Mouse (Mus musculus) kidney, embryonic 16.5 days (tissue): ENCODE data around the gene Cc2d2b. TPM values are rescaled to one million over a fixed set of nuclear protein-coding genes. Genes with fewer than 3 reads are reported as not detected.

Source experiments
- ATAC-seq: fragments of 200-750 bp; cut with Nextera tagmentation; 2 replicates; pipeline ENCODE4 v1.8.0; 2017; ENCODE audit warnings: moderate TSS enrichment; ENCODE audit not compliant: low FRiP score, low TSS enrichment
- H3K27ac ChIP-seq: fragments of 300-500 bp; sonication (generic); 2 replicates; pipeline ENCODE4 v1.5.1; 2014; ENCODE audit warnings: low read length
- H3K27me3 ChIP-seq: fragments of 300-500 bp; sonication (generic); 2 replicates; pipeline ENCODE4 v1.6.1; 2014; ENCODE audit warnings: low read length, control low read depth, mixed read lengths; ENCODE audit not compliant: insufficient read depth
- H3K36me3 ChIP-seq: fragments of 300-500 bp; sonication (generic); 2 replicates; pipeline ENCODE4 v1.6.1; 2014; ENCODE audit warnings: low read length, control low read depth, mixed read lengths; ENCODE audit not compliant: insufficient read depth
- H3K4me1 ChIP-seq: fragments of 300-500 bp; sonication (generic); 2 replicates; pipeline ENCODE4 v1.6.1; 2014; ENCODE audit warnings: low read length, control low read depth, mixed read lengths; ENCODE audit not compliant: insufficient read depth
- H3K4me2 ChIP-seq: fragments of 300-500 bp; sonication (generic); replicated peaks from 2 replicates; pipeline ENCODE4 v1.6.1; 2014; ENCODE audit warnings: low read depth, low read length
- H3K4me3 ChIP-seq: fragments of 300-500 bp; sonication (generic); 2 replicates; pipeline ENCODE4 v1.5.1; 2014; ENCODE audit warnings: mild to moderate bottlenecking, low read length
- H3K9ac ChIP-seq: fragments of 300-500 bp; sonication (generic); replicated peaks from 2 replicates; pipeline ENCODE4 v1.6.1; 2014; ENCODE audit warnings: low read length
- H3K9me3 ChIP-seq: fragments of 300-500 bp; sonication (generic); 2 replicates; pipeline ENCODE4 v1.6.1; 2016; ENCODE audit warnings: low read length, control low read depth
- WGBS: fragments of 180-500 bp; shearing (Covaris S2); extraction: QIAGEN DNeasy Blood & Tissue Kit; methylation state at CpG from one replicate; pipeline ENCODE4 v1.1.7; 2014; 5-methylcytosine and 5-hydroxymethylcytosine counted together
- polyA plus RNA-seq: library from polyadenylated mRNA; unstranded; fragments of >200 nt; fragmentation: Nextera tagmentation; extraction: Ambion mirVana; gene quantifications from 2 replicates; pipeline ENCODE4 v1.2.1, GENCODE M21; 2015

The Cc2d2b gene
- polyA plus RNA-seq, 1 experiment from 2014 or later: 0.04 TPM

DNA sequence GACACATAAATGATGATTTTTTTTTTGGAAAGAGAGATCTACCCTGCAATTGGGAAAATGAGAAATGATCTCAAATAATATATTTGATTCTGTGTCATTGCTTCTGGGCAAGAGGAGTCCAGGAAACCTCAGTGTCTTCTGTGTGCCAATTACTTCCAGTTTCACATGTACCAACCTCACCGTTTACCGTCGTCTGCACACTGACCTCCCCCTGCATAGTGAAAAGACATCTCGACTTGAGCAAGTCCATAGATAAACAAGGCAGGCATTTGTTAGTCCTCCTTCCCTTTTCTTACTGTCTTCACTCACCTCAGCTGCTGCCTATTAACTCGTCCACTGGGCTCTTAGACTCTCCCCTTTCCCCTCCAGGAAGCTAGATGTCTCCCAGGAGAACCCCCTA, 77.1 kb downstream of the Cc2d2b start:
- WGBS: 62% methylated on average over 5 of the region's 5 CpGs
- Histone ChIP-seq H3K4me2 (no peak overlapping the region), H3K4me1 (0 out of 2 replicates have a peak, but pooled peaks cover 5% of the 10 kb centered on the region), H3K9me3 (no peaks in the 10 kb centered on the region), H3K9ac (no peak overlapping the region), H3K4me3 (no peak overlapping the region), H3K36me3 (no peaks in the 10 kb centered on the region), H3K27ac (no peak overlapping the region), H3K27me3 (no peaks in the 10 kb centered on the region)
- ATAC-seq: no peak

DNA sequence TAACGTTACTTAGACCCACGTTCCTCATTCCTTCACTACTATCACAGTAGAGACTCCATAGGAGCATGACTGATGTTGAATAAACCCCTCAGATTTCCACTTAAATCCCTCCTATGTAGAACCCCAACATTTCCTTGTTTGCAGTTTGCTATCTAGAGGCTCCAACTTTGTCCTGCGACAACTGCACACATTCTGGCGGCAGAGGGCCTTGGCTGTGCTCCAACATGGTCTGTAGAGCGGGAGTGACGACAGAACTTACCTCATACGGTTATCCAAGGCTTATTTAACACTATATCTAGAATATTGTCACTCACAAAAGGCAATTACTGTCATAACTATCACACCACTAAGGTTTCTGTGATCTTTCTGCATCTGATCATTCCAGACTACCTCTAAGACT, 78.2 kb downstream of the Cc2d2b start:
- H3K4me1 ChIP-seq: 0 out of 2 replicates have a peak, but pooled peaks cover 5% of the 10 kb centered on the region
- no peak overlapping the region for H3K27ac ChIP-seq
- H3K4me2 ChIP-seq: no peak overlapping the region
- no peak overlapping the region for H3K9ac ChIP-seq
- no peak overlapping the region for H3K4me3 ChIP-seq
- no peaks in the 10 kb centered on the region for H3K9me3 ChIP-seq
- ATAC-seq: no peak
- no peaks in the 10 kb centered on the region for H3K27me3 ChIP-seq
- H3K36me3 ChIP-seq: no peaks in the 10 kb centered on the region
- WGBS: 70% methylated on average over 7 of the region's 7 CpGs

DNA sequence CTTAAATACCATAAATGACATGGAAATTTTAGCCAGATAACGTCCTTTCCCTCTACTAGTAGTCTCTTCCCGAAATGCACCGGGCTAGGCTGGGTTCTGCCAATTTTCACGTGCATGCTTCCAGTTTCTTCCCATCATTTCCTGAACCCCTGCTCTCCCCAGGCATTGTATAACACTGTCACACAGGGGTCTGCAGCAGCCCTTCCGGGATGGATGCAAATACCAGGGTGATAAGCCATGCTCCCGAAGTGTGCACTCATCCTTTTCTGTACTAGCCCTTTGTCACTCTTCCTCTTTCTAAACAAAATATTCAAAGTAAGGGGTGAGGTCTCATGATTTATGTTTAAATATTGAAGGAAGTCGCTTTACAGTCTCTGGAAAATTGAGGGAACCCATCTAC, 81.6 kb downstream of the Cc2d2b start:
- WGBS: 53% methylated on average over 7 of the region's 7 CpGs
- no peak overlapping the region; the same call in 1 of the 2 replicates for H3K27ac ChIP-seq
- peak overlapping the region; percentile 96 for H3K9ac ChIP-seq
- peak overlapping the region; percentile 66 for H3K4me2 ChIP-seq
- no peaks in the 10 kb centered on the region for H3K9me3 ChIP-seq
- H3K4me1 ChIP-seq: peaks cover 16% of the 10 kb centered on the region
- H3K36me3 ChIP-seq: no peaks in the 10 kb centered on the region
- no peak for ATAC-seq
- H3K4me3 ChIP-seq: peak overlapping the region; percentile 90
- H3K27me3 ChIP-seq: no peaks in the 10 kb centered on the region

DNA sequence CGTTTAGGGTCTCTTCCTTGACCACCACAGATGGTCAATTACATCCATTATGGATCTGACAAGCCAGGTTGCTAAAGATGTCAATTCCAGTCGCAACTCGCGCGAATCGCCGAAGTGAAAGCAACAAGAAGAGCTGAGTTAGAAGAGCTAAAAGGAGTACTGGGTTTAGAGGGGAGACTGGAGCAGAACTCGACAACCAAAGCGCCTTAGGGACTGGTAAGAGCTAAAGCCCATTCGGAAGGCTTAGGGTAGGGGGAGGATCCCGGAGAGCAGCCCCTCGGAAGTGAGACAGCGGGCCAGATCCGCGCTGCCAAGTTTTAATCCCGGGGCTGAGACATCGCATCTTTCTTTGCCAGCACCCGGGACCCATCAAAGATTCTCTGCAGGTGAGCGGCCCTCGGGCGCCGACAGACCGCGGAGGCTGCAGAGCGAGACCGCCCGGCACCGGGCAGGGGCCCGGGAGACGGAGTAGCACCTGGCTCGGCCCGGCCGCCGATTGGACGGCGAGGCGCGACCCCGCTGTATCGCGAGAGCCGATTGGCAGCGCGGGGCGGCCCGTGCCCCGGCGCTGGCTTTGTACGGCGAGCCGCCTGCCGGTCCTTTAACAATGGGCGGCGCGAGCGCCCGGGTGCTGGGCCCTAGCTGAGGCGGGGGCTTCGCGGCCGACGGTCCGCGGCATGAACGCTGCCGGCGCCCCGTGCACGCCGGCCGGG, 82.3 kb downstream of the Cc2d2b start, which contains the start of gene Ccnj:
Ccnj (plus strand) TSS at position 577 of the 713 bp plus-strand sequence.
- no peaks in the 10 kb centered on the region for H3K9me3 ChIP-seq
- H3K36me3 ChIP-seq: no peaks in the 10 kb centered on the region
- H3K27ac ChIP-seq: peak within 1 kb of the TSS; percentile 87
- H3K4me2 ChIP-seq: peak within 1 kb of the TSS; percentile 66
- no peaks in the 10 kb centered on the region for H3K27me3 ChIP-seq
- H3K4me3 ChIP-seq: peak within 1 kb of the TSS; percentile 90
- peaks cover 16% of the 10 kb centered on the region for H3K4me1 ChIP-seq
- WGBS: under 1% methylated on average over 53 of the region's 71 CpGs
- ATAC-seq: peak; percentile 99
- H3K9ac ChIP-seq: peak within 1 kb of the TSS; percentile 96

DNA sequence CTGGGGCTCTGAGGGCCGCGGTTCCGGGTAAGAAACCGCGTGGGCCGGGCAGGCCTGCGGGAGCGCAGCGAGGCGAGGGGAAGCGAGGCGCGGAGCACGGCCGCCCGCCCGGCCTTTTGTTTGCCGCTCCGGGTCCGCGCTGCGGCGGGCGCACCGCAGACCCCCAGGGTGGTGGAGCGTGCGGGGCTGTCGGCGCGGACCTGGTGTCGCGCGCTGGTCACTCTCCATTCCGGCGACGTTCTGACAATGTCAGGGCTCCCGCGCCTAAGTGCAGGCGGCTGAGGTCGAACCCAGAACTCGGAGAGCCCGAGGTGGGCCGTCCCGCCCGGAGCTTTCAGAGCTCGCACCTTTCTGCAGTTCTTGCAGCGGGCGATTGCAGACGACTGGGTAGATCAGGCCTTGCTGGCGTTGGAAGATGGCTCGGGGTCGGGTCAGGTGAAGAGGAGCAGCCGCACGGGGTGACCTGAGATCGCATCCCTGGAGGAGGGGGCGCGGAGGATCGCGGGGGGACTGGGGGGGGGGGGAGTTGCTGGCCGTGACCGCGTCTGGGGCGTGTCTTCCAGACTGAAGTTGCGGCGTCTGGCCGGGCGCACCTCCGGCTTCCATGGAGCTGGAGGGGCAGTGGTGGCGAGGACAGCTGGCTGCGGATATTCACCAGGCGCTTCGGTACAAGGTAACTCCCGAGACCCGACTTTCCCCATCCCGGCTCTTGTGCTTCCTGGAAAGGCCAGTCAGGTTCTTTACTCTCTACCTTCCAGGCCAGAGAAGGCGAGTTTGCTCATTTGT, 83.1 kb downstream of the Cc2d2b start:
- Histone ChIP-seq H3K36me3 (peaks cover 2% of the 10 kb centered on the region; the same call in 1 of the 2 replicates), H3K4me2 (peak overlapping the region; percentile 66), H3K9me3 (no peaks in the 10 kb centered on the region), H3K4me1 (peaks cover 16% of the 10 kb centered on the region), H3K4me3 (peak overlapping the region; percentile 90), H3K27ac (peak overlapping the region; percentile 87), H3K27me3 (no peaks in the 10 kb centered on the region), H3K9ac (peak overlapping the region; percentile 96)
- WGBS: under 1% methylated on average over 55 of the region's 76 CpGs
- peak; percentile 70 for ATAC-seq

DNA sequence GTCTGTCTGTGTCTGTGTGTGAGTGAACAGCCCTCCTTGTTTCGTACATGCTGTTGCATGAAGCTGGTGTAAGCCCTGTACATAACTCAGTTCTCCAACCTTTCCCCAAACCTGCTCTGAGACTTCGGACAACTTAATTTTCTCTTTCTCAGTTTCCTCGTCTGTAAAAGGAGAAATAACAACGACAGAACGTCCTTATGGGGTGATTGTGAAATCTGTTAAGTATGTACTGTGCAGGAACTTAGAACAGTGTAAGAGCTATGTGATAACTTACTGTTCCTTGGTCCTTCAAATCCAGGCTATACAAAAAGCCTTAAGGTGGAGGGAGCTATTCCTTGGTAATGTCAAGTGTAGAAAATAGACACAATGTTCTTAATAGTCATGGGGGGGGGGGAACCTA, 83.8 kb downstream of the Cc2d2b start:
- 0 out of 2 replicates have a peak, but pooled peaks have one; percentile 14 for ATAC-seq
- H3K27ac ChIP-seq: no peak overlapping the region
- 24% methylated on average over 5 of the region's 5 CpGs for WGBS
- peaks cover 8% of the 10 kb centered on the region; the same call in 1 of the 2 replicates for H3K36me3 ChIP-seq
- peak overlapping the region; percentile 96 for H3K9ac ChIP-seq
- no peaks in the 10 kb centered on the region for H3K9me3 ChIP-seq
- H3K4me1 ChIP-seq: peaks cover 16% of the 10 kb centered on the region
- H3K27me3 ChIP-seq: no peaks in the 10 kb centered on the region
- H3K4me2 ChIP-seq: peak overlapping the region; percentile 66
- H3K4me3 ChIP-seq: peak overlapping the region; percentile 90

DNA sequence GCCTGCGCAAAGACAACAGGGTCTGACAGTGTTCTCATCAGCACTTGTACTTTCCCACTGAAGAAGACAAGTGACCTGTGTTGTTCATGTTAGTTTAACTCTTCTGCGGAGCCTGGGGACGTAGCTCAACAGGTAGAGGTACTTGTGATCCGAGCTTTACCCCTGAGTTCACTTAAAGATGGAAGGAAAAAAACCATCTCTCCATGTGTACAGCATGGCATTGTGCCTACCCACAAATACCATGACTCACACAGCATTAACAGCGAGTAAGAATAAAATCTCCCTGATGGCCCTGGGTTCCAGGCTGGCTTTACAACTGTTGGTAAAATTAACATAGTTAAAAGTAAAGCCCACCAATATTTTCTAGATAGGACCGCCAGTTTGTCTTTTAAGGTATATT, 85.9 kb downstream of the Cc2d2b start:
- H3K27me3 ChIP-seq: no peaks in the 10 kb centered on the region
- no peak overlapping the region for H3K4me3 ChIP-seq
- no peak overlapping the region for H3K4me2 ChIP-seq
- 91% methylated on average over 6 of the region's 6 CpGs for WGBS
- peaks cover 22% of the 10 kb centered on the region for H3K36me3 ChIP-seq
- peaks cover 16% of the 10 kb centered on the region for H3K4me1 ChIP-seq
- H3K27ac ChIP-seq: no peak overlapping the region
- no peak for ATAC-seq
- no peaks in the 10 kb centered on the region for H3K9me3 ChIP-seq
- H3K9ac ChIP-seq: no peak overlapping the region

DNA sequence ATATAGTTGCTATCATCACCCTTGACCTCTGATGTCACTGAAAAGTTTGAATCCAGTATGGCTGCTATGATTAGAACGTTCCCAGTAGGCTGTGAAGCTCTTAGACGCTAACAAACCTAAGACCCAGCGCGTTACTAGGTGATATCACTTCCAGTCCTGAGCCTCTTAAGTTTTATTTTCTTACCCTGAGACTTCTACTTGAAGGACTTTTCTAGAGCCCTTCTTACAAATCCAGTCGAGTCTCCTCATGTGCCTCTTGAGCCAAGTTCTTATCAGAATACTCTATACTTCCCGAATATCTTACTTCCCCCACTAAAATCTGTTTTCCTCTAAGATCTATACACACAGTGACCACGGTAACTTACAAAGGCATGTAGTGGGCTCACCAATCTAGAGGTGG, 89.7 kb downstream of the Cc2d2b start:
- no peaks in the 10 kb centered on the region for H3K27me3 ChIP-seq
- no peak for ATAC-seq
- H3K36me3 ChIP-seq: peaks cover 36% of the 10 kb centered on the region
- 91% methylated on average over 7 of the region's 7 CpGs for WGBS
- H3K4me1 ChIP-seq: peaks cover 8% of the 10 kb centered on the region
- H3K4me2 ChIP-seq: no peak overlapping the region
- no peaks in the 10 kb centered on the region for H3K9me3 ChIP-seq
- no peak overlapping the region for H3K9ac ChIP-seq
- no peak overlapping the region for H3K27ac ChIP-seq
- no peak overlapping the region for H3K4me3 ChIP-seq

DNA sequence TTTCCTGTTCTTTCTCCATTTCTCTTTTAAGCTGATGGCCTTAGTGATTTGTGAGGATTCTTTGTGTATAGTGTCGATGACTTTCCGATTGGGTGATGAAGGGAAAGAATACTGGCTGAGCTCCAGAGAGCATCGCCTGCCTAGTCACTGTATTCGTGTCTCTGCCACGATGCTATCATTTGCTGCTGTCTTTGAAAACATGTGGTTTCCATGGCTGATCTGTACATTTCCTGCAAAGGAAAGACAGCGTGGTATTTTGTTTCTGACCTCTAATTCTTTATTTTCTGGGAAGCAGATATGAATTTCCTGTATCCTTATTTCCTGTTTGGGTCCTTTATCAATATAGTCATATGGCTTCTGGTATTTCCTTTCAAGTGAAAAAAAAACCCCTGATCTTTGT, 91.8 kb downstream of the Cc2d2b start:
- no peak for ATAC-seq
- H3K4me1 ChIP-seq: peaks cover 8% of the 10 kb centered on the region
- 51% methylated on average over 6 of the region's 6 CpGs for WGBS
- no peaks in the 10 kb centered on the region for H3K9me3 ChIP-seq
- H3K36me3 ChIP-seq: peaks cover 47% of the 10 kb centered on the region
- H3K4me3 ChIP-seq: no peak overlapping the region
- no peak overlapping the region for H3K4me2 ChIP-seq
- H3K27ac ChIP-seq: peak overlapping the region; percentile 43; the same call in 1 of the 2 replicates
- H3K27me3 ChIP-seq: no peaks in the 10 kb centered on the region
- no peak overlapping the region for H3K9ac ChIP-seq
